Mouse (Mus musculus) ovary, adult 18-20 months (tissue): Measurements from ENCODE around the gene Ogg1.
A peak's percentile ranks its signal among the peaks of the same experiment; 100 is the strongest.
"Not testable (repeated sequence)": the region's sequence is repeated elsewhere in the genome, so short reads cannot be mapped to it uniquely, and the experiment has no call there.

Experiments used
- DNase-seq: peaks from one replicate; pipeline ENCODE4 v3.0.0; 2022; ENCODE audit warnings: low spot score, mixed read lengths

The Ogg1 gene

DNA sequence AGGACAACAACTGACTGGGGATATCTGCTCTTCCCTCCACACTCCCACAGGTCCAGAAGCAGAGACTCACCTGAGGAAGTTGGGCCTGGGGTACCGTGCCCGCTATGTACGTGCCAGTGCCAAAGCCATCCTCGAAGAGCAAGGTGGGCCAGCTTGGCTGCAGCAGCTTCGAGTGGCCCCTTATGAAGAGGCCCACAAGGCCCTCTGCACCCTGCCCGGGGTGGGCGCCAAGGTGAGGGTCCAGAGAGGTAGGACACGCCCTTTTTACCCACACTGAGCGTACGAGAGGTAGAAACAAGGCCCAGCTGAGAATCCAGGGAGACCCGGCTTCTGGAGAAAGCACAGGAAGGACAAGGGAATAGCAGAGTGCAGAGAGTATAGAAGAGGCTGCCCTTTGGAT lies 4.9 kb downstream of the Ogg1 start:
- DNase-seq: no peak

- not testable (repeated sequence) for DNase-seq
Observed at GRCm38 (mm10) chr6:113332734-113333133, 6.0 kb downstream of the Ogg1 start.

- DNase-seq: no peak
Observed at GRCm38 (mm10) chr6:113333137-113333950, 6.6 kb downstream of the Ogg1 start.

DNA sequence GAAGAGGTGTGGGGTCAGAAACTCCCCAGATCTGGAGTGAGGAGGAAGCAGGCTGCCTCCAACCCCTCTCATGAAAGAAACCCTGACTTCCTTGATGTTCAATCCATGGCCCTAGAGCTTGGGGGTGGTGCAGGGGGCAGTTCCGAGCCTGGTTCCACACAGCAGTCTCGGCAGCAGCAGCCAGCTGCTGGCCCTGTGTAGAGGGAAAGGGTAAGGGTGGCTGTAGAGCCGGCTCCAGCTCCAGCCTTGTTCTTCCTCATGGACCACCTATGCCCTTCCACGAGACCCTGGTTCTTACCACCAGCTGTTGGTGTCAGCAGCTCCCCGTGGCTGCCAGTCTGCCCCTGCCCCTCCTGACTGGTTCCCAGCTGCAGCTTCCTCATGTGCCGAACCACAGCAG lies 7.4 kb downstream of the Ogg1 start:
- no peak for DNase-seq

- no peak for DNase-seq
Observed at GRCm38 (mm10) chr6:113336852-113337620, 10.3 kb downstream of the Ogg1 start.

GRCm38 (mm10) chr6:113341574-113341973 lies 14.8 kb downstream of the Ogg1 start:
- DNase-seq: no peak

- no peak for DNase-seq
Observed at GRCm38 (mm10) chr6:113342297-113342696, 15.5 kb downstream of the Ogg1 start.

DNA sequence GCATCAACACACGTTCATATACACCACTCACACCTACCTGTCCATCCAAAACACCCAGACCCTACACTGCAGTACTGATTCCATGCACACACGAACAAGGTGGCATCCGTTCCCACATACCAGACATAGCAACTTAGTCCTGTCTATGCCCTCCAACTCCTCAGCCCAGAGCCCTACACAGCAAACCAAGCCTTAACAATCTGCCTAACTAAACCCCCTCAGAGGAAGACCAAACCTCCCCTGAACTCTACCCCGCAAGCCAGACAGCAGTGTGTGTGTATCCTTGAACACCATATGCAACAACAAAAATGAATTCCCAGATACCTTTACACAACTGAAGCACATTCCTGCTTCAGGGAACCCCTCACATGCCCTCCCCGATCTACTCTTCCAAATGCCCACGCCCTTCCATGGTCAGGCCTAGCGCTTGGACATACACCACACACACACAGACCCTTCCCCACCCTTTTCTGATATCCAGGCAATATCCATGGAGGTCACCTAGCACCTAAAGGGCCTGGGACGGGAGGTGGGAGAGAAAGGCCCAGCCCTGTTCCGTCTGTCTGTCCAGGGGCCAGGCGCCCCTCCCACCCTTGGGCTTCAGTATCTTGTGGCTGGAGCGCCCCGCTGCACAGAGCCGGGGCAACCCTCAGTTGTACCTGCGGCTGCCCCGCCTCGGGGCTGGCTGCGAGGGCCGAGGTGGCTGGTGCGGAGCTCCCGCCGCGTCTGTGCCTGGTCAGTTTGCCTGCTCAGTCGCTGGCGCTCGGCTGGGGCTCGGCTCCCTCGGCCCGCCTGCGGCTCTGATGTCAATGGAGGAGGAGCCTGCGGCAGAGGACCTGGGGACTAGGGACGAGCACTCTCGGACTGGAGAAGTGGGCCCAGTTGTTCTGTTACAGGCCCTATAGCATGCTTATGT lies 16.7 kb downstream of the Ogg1 start, which contains the start of gene Camk1:
Camk1 (minus strand) TSS at position 808 of the 916 bp plus-strand sequence.
- DNase-seq: peak; percentile 77

GRCm38 (mm10) chr6:113344321-113344720 lies 17.5 kb downstream of the Ogg1 start:
- peak; percentile 48 for DNase-seq

GRCm38 (mm10) chr6:113346897-113347296 lies 20.1 kb downstream of the Ogg1 start:
- DNase-seq: no peak

GRCm38 (mm10) chr6:113350538-113350937 lies 23.8 kb downstream of the Ogg1 start:
- no peak for DNase-seq

GRCm38 (mm10) chr6:113351161-113351560 lies 24.4 kb downstream of the Ogg1 start:
- DNase-seq: no peak

DNA sequence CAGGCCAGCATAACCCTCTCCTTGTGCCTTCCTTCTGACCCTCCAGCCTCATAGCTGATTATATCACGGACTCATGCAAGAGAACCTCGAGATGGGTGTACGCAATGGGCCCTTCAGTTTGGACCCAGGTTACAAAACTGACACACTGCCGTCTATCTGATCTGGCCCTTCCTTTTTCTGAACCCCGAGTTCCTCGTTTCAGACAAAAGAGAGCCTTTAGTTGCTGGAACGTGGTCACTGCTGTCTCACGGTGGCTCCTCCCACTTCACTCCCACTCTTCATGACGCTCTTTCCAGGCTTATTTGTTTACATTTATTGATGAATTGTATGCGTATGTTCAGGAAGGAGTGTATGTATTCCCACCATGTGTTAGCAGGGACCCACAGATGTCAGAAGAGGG lies 24.9 kb downstream of the Ogg1 start:
- DNase-seq: no peak

DNA sequence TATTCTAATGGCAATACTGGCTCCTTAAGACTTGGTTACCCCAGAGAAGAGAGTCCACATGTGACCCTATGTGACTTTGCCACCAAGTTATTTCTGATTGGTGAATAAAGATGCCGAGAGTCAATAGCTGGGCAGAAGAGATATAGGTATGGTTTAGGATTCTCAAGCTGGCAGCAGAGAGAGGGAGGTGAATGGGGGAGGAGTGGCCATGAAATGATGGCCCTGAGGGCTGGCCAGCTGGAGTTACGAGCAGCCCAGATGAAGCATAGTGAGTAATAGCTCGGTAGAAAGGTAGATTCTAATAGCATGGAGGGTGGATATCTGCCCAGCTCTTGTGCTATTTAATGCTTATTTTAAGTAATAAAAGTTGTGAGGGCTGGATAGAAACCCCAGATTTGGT lies 26.0 kb downstream of the Ogg1 start:
- DNase-seq: no peak

GRCm38 (mm10) chr6:113353696-113354095 lies 26.9 kb downstream of the Ogg1 start:
- DNase-seq: no peak

- DNase-seq: no peak
Observed at GRCm38 (mm10) chr6:113361476-113361875, 34.7 kb downstream of the Ogg1 start.

- no peak for DNase-seq
Observed at GRCm38 (mm10) chr6:113362241-113362640, 35.5 kb downstream of the Ogg1 start.

- no peak for DNase-seq
Observed at GRCm38 (mm10) chr6:113364518-113365135, 37.9 kb downstream of the Ogg1 start.

DNA sequence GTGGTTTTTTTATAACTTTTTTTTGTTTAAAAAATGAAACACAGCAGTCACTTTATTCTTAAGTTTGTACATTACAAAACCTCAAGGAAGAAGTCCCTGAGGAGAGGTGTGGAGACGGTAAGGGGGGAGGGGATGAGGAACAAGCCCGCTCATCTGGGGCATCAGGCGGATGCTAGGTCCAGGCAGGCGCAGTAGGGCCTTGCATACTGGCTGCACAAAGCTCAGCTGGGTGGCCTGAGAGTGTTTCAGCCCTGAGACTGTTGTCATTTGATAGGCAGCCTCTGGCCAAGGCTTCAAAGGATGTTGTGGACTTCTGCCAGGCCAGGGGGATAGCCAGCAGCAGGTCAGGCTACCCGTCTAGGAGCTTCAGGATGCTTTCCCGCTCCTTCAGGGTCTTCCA lies 39.9 kb downstream of the Ogg1 start:
- no peak for DNase-seq

DNA sequence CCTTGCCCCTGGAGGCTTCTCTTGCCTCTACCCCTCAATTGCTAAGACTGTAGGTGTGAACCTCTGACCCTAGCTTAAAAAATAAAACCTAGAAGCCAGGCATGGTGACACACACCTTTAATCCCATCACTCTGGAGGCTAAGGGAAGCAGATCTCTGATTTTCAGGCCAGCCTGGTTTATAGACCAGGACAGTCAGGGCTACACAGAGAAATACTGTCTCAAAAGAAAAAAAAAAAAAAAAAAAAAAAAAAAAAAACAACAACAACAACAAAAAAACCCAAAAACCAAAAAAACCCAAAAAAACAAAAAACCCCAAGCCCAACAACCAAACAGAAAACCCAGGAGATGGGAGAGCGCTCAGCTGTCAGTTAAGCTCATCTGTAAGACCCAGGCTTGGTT lies 40.8 kb downstream of the Ogg1 start:
- DNase-seq: no peak

- no peak for DNase-seq
Observed at GRCm38 (mm10) chr6:113368124-113368523, 41.4 kb downstream of the Ogg1 start.

GRCm38 (mm10) chr6:113368577-113368976 lies 41.8 kb downstream of the Ogg1 start:
- DNase-seq: no peak
